Mouse (Mus musculus): ENCODE results near the gene Terf2. TPM values are rescaled to one million over a fixed set of nuclear protein-coding genes. Genes with fewer than 3 reads are reported as not detected.
"Not testable (repeated sequence)": the region's sequence is repeated elsewhere in the genome, so short reads cannot be mapped to it uniquely, and the experiment has no call there.

Gene Terf2
- total RNA-seq, 2 experiments from 2014 or later: 31.2 to 35.8 TPM

DNA sequence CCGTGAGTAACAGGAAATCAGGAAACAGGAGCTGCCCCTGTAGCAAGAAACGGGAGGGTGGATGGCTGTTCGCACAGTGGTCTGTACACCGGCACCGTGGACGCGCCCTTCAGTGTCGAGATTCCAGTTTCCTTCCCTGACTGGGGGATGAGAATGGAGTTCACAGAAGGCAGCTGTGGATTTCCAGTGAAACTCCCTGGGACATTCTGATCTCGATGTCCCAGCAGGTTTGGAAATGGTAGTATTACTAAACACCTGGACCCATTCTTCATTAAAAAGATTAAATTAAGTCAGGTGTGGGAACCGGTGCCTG, 18.6 kb upstream of the Terf2 start:
- no peak for DNase-seq (ENCODE audit: extremely low spot score in 1 of 2, low spot score in 1 of 2)

DNA sequence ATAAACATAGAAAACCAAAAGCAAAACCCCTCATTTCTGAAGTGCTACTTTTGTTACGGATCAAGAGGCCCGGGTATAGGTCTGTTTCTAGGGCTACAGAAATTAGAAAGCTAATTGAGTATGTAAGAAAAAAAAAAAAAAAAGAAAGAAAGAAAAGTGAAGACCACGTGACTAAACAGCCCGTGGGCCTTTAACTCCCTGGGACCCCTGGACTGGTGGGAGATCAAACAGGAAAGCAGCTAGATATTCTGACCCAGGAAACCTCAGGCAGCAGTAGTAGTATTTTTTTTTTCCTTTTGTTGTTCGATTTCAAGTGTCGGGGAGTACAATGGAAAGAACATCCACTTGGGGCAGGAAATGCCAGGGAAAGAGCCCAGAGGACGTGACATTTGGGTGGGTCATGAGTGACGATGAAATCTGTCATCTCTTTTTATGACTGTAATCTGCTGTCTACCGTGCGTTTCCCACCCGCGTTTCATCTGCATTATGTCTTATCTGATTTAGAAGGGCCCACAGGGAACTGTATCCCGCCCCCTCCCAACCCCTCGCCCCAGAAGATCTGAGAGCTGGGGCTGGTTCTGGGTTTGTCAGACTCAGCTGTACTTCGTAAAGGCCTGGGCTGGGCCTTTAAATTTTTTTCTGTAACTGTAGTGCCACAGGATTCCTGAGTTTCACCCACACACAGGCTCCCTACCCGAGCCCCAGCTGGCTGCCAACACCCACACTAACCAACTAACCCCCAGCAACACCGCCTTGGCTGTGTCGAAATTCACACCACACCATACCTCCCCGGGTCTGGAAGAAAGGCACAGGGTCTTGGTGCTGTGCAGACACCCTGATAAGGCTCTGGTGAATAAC, 18.0 kb upstream of the Terf2 start:
- no peak for DNase-seq (ENCODE audit: extremely low spot score in 1 of 2, low spot score in 1 of 2)

DNA sequence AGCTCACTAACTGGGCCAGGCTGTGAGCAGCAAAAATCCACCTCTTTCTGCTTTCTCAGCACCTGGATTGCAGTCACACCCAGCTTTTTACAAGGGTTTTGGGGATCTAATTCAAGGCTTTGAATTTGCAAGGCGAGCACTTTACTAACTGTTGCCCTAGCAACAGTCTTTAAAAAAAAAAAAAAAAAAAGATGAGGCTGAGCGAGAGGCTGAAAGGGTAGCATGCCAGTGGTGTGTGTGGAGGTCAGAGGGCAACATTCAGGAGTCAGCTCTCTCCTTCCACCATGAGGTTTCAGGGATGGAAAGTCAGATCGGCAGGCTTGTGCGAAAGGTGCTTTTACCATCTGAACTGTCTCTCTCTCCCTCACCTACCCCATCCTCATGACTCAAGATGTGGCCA, 16.9 kb upstream of the Terf2 start:
- DNase-seq (ENCODE audit: extremely low spot score in 1 of 2, low spot score in 1 of 2): no peak

DNA sequence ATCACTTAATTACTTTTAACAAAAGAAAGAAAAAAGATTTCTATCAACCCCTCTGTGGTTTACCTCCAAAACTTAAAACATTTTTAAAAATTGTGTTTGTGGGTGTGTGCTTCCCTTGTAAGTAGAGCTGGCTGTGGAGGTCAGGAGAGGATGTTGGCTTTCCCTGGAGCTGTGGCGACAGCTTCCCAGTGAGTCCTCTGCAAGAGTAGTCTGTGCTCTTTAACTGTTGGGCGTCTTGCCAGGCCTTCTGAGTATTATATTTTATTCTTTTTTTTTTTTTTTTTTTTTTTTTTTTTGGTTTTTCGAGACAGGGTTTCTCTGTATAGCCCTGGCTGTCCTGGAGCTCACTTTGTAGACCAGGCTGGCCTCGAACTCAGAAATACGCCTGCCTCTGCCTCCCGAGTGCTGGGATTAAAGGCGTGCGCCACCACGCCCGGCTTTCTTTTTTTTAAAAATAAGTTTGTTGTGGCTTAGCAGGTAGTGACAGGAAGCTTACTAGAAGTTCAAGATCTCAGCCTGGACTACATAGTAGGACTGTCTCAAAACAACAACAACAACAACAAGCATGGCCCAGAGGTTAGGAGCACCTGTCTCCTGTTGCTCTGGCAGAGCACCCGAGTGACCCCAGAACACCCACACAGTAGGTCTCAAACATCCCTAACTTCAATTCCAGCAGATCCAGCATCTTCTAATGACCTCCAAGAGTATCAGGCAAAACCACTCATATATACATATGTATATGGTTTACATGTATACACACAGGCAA, 15.2 kb upstream of the Terf2 start:
- no peak for DNase-seq (ENCODE audit: extremely low spot score in 1 of 2, low spot score in 1 of 2)

DNA sequence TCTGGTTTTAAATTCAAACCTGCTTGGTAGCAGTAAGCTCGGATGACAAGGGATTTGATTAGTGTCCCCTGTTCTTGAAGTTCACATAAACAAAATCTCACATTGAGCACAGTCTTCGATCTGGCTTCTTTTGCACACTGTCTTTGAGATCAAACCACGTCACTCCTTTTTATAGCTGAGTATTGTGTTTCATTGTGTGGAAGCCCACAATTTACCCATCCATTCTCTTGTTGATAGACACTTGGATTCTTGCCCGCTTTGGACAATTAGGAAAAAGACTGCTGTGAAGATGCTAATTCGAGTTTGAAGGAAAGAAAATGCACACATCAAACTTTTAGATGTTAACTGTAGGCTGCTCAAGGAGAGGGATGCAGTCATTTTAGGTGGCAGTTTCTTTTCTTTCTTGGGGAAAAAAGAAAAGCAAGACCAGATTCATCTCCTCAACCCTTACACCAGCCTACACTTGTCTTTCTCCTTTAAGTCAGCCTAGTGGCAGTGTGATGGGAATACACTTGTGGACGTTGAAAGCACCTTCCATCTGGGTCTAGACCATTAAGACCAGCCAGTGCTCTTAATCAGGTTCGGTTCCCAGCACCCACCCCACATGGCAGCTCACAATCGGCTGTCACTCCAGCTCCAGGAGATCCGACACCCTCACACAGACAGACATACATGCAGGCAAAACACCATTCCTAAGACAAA, 14.4 kb upstream of the Terf2 start:
- no peak for DNase-seq (ENCODE audit: extremely low spot score in 1 of 2, low spot score in 1 of 2)

DNA sequence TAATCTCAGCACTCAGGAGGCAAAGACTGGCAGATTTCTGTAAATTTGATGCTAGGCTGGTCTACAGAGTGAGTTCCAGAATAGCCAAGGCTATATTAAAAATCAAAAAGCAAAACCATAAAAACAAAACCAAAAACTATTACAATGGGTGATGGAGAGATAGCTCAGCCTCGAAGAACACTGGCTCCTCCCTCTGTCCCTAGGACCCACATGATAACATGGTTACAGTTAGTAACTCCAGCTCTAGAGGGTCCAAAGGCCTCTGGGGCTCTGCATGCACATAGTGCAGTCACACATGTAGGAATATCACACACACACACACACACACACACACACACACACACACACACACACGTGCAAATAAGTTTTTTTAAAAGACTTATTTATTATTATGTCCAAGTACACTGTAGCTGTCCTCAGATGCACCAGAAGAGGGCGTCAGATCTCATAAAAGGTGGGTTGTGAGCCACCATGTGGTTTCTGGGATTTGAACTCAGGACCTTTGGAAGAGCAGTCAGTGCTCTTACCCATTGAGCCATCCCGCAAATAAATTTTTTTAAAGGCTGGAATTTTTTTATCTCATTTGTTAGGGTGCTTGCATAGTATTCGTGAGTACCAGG, 13.6 kb upstream of the Terf2 start:
- DNase-seq (ENCODE audit: extremely low spot score in 1 of 2, low spot score in 1 of 2): no peak

DNA sequence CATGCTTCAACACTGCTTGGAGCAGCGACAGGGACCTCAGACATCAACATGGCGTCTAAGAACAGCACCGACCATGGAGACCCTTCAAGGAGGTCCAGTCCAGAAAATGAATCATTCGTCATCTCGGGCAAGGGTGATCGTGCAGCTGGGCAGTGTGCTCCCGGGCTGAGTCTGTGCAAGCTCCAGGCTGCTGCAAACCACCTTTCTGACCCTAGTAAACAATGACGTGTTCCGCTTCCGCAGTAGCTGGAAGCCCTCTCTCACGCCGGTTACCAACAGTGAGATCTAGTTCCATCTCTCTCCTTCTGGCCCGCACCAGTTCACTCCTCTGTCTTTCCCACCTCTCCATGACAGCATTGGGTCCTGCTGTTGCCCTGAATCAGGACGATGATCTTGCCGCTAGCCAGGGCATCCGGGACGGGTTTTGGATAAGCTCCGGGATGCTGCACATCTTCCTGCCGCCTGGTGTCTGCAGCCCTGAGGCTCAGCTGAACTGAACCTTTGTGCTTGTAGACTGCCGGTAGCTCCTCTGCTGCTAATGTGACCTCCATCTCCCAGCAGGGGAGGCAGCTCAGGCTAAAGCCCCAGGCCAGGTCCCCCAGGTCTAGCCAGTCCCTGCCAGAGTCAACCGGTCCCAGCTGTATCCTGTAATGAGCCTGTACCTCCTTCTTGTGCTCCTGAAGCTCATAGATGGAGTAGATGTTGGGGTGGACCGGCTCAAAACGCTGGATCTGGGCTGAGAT, 12.8 kb upstream of the Terf2 start:
- DNase-seq (ENCODE audit: extremely low spot score in 1 of 2, low spot score in 1 of 2): no peak

DNA sequence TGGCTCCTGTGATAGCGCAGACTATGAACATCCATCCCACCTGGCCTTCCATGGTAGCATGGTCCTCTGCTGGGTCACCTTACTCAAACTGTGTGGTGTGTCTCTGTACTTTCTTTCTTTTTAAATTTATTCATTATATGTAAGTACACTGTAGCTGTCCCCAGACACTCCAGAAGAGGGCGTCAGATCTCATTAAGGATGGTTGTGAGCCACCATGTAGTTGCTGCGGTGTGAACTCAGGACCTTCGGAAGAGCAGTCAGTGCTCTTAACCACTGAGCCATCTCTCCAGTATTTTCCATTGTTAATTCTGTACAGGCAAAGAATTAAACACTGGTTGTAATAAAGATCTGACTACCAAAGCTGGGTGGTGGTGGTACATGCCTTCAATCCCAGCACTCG, 11.7 kb upstream of the Terf2 start:
- DNase-seq (ENCODE audit: extremely low spot score in 1 of 2, low spot score in 1 of 2): not testable (repeated sequence)

DNA sequence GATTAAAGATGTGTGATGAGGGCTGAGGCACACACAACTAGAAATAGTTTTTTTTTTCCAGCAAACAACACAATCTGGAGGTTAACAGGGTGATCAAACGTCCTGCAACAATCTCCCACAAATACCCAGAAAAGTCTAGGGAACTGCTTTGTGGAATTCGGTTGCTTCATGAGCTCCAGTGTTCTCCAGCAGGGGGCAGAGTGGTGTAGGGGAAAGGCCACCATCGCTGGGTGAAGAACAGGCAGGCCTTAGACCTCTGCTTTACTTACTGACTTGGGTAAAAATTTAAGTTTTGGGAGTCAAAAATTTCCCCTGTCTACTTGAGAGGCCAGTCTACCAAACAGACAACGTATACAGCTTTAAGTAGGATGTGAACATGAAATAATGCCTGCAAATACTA, 8.2 kb upstream of the Terf2 start:
- DNase-seq (ENCODE audit: extremely low spot score in 1 of 2, low spot score in 1 of 2): peak; percentile 60 to 94

DNA sequence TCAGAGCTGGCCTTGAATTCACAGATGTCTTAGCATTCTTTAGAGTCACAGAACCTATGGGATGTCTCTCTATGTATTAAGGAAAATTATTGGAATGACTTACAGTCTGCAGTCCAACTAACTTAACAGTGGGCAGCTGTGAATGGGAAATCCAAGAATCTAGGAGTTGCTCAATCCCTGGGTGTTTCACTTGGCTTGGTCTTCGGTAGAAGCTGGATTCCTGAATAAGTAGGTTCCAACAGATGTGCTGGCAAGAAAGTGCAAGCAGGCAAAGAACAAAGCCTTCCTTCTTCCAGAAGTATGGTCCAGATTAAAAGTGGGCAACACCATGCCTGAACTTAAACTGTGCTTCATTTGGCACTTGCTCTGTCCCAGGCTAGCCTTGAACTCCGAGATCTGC, 4.3 kb upstream of the Terf2 start:
- DNase-seq (ENCODE audit: extremely low spot score in 1 of 2, low spot score in 1 of 2): no peak

DNA sequence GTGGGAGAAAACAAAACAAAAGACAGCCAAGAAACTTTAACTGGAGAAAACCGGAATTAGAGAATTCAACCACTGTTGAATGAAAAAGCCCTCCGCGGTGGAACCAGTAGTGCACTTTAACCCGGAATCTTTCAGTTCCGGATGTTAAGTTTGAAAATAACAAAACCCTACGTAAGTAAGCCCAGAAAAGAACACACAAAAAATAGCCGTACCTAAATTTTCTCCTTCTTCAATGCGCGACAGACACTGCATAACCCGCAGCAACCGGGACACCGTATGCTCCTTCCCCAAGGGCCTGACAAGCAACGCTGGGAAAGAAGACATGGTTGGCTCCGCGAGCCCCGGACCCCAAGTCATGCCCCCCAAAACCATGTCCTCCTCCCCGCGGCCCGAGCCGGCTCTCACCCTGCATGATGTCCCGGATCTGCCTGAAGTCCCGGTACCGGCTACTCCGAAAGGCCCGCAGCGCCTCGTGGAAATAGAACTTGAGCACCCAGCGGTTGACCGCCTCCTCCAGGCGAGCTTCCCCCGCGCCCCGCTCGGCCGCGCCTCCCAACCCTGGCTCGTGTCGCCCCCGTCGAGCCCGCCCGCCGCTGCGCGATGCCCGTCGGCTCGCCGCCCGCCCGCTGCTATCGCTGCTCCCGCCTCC, 506 bp downstream of the Terf2 start:
- DNase-seq (ENCODE audit: extremely low spot score in 1 of 2, low spot score in 1 of 2): no peak

DNA sequence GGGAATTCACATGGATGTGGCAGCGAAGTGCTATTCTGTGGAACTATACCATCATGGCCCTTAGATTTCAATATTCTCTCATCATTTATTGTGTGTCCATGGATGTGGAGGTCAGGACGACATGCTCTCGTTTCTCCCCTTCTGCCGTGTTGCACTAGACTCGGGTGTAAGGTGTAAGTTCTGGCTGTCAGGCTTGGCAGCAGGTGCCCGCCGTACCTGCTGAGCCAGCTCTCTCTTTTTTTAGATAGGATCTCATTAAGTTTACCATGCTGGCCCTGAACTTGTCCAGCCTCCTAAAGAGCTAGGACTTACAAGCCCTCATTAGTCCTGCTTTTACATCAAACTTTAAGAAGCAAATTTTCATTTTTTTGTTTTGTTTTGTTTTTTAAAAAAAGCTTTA, 5.8 kb downstream of the Terf2 start:
- no peak for DNase-seq (ENCODE audit: extremely low spot score in 1 of 2, low spot score in 1 of 2)

DNA sequence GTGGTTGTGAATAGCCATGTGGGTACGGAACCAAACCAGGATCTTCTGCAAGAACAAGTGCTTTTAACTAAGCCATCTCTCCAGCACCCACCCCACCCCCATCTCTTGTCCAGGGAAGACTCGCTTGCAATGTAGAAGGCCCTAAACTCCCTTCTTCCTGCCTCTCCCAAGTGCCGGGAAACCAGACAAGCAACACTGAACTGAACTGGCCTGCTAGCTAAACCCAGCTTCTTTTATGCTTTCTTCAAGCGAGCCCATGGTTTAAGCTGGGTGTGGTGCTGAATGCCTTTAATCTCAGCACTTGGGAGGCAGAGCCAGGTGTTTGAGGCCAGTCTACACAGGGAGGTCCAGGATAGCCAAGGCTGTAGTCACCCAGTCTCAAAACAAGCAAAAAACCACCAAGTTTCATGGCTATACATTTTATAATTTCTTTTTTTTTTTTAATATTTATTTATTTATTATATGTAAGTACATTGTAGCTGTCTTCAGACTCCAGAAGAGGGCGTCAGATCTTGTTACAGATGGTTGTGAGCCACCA, 7.8 kb downstream of the Terf2 start:
- no peak for DNase-seq (ENCODE audit: extremely low spot score in 1 of 2, low spot score in 1 of 2)

DNA sequence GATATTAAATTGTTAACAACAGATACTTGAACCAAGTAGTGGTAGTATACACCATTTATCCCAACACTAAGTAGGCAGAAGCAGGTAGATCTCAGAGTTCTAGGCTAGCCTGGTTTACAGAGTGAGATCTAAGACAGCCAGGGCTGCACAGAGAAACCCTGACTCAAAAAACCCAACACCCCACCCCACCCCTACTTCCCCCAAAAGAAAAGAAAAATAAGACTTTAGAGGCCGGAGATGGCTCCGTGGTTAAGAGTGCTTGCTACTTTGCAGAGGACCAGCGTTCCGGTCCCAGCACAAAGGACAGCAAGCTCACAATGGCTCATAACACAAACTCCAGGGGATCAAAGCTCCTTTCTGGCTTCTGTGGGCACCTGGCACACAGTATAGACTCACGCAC, 10.3 kb downstream of the Terf2 start:
- no peak for DNase-seq (ENCODE audit: extremely low spot score in 1 of 2, low spot score in 1 of 2)

DNA sequence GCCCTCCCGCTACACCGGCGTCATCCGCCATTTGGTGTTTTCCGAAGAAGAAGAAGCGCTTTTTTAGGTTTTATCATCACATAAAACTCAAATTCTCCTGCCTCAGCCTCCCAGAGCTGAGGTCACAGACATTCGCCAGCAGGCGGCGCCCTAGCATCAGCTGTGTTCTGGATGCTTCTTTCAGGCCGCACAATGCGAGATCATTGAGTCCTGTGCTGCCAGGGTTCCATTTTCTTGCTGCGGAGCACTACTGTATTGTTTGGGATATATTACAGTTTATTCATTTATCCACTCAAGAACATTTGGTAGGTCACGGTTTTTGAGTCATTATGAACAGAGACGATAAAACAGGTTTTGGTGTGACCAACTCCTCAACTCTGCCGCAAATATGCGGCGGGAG, 11.0 kb downstream of the Terf2 start:
- DNase-seq (ENCODE audit: extremely low spot score in 1 of 2, low spot score in 1 of 2): no peak

DNA sequence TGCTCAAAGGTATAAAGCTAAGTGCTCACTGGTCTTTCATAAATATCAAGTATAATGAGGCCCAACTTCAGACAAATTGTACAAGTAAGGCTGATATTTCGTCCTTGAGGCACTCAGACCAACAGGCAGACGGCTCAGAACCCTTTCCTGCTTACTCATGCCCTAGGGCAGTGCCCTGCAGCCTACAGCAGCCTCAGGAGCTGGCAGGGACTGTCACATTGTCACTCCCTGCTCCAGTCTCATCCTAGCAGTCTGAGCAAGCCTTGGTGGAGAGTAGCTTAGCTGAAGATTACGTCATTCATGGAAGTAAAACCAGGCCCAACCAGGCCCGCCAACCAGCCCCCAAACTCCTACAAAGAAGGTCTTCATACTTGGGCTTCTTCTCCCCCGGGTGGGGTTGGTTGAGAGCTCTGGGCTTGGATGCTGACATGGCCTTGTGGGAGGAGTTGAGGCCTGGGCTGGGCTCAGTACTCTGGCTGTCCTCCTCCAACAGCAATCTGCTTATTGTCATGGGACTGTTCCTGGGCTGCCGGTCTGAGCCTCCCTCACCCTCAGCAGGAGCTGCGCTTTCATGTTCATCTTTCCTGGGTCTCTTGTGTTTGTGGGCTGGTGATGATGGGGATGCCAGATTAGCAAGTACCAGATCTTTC, 20.0 kb downstream of the Terf2 start:
- DNase-seq (ENCODE audit: extremely low spot score in 1 of 2, low spot score in 1 of 2): no peak

DNA sequence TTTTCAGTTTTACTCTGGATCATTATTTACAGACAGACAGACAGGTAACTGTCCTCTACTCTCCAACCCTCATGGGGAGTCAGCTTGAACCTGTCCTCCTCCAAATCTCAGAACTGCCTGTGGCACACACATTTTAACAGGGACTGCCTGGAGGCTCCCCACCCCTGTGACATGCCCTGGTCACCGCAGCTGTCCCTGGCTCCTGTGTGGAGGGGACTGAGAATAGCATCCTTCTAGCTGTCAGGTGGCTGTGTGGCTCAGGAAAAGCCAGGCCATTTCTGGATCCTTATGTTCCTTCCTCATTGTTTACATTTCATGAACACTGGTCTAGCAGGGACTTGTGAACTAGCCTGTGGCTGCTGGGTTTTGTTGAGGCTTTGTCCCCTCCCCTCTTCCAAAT, 22.2 kb downstream of the Terf2 start:
- no peak for DNase-seq (ENCODE audit: extremely low spot score in 1 of 2, low spot score in 1 of 2)

DNA sequence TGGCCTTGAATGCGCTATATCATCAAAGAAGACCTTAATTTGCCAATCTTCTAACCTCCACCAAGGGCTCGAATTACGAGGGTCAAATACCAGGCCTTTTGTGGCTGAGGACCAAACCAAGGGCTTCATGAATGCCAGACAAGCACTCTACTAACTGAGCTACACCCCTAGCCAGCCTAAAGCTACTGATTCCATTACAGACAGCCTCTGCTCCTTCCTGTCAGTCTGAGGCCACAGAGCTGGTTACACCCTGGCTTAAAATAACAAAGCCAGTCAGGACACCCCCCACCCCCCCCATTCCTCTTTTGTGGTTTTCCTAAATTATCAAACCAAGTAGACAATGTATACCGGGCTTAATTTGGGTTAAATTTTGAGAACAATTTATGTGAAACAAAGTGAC, 22.6 kb downstream of the Terf2 start:
- DNase-seq (ENCODE audit: extremely low spot score in 1 of 2, low spot score in 1 of 2): no peak

Measured in layer of hippocampus, postnatal 25 days (tissue).